Mouse (Mus musculus): Measurements from ENCODE around the gene Sertad1.

GRCm38 (mm10) chr7:27490543-27491329 is 4.0 kb downstream of the Sertad1 start:
- TF ChIP-seq CTCF (conservative IDR thresholded peaks at IDR 0.05; ENCODE audit: low read length) = peak; percentile 99
- no peak for TF ChIP-seq NANOG (IDR thresholded peaks at IDR 0.05; ENCODE audit: borderline replicate concordance, low read length)
